Mouse (Mus musculus) spleen, adult 18-20 months (tissue): Measurements from ENCODE around the gene Nrxn1.

Experiments used
- DNase-seq, 2 experiments: peaks; one replicate each; pipeline ENCODE4 v3.0.0; 2022; ENCODE audit warnings: mixed read lengths in 2 of 2

Gene Nrxn1

GRCm38 (mm10) chr17:90060872-90061271 is 1032.0 kb downstream of the Nrxn1 start:
- DNase-seq, result no peak

- DNase-seq, result no peak
Observed at GRCm38 (mm10) chr17:90060168-90060567, 1032.7 kb downstream of the Nrxn1 start.

GRCm38 (mm10) chr17:90059320-90060111 is 1033.4 kb downstream of the Nrxn1 start:
- DNase-seq, result no peak

GRCm38 (mm10) chr17:90054312-90054711 is 1038.6 kb downstream of the Nrxn1 start:
- no peak for DNase-seq

GRCm38 (mm10) chr17:90039316-90039715 is 1053.6 kb downstream of the Nrxn1 start:
- no peak for DNase-seq

- DNase-seq, result no peak
Observed at GRCm38 (mm10) chr17:90032416-90032815, 1060.5 kb downstream of the Nrxn1 start.

GRCm38 (mm10) chr17:90016636-90017035 is 1076.2 kb downstream of the Nrxn1 start:
- DNase-seq, result no peak

GRCm38 (mm10) chr17:90011761-90012160 is 1081.1 kb downstream of the Nrxn1 start:
- DNase-seq, result no peak

- no peak for DNase-seq
Observed at GRCm38 (mm10) chr17:90007438-90008109, 1085.3 kb downstream of the Nrxn1 start.

GRCm38 (mm10) chr17:89990651-89991050 is 1102.2 kb downstream of the Nrxn1 start:
- DNase-seq, result no peak
